In the genomic region with DNA sequence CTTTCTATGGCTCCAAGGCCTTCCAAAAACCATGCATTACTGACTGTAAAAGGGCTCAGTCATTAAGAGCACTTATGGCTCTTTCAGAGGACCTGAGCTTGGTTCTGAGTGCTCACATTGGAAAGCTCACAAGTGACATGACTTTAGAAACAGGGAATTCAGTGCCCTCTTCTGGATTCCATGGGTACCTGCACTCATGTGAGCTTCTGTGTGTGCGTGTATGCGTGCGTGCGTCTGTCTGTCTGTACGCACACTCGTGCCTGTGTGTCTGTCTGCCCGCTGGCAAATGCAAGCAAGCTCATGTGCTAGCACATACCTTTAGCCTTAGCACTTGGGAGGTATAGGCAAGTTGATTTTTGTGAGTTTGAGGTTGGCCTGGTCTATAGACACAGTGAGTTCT, we compare ENCODE assay signal across 18 mouse cellular contexts. TPM values are rescaled to one million over a fixed set of nuclear protein-coding genes. Genes with fewer than 3 reads are reported as not detected.
DNase-seq lines count a peak whose midpoint lies in the region; ATAC-seq and TF ChIP-seq lines count a peak whose summit lies in the region.
"Had no signal": no experiment of that assay in that cellular context is flagged by ENCODE, and none has a peak within 500 bp of the region (broad histone marks: within the 10 kb centered on the region; RNA-seq: fewer than 3 reads in every experiment).

No protein-coding gene starts in this region.

- no peak overlapping the region for H3K4me3 ChIP-seq in intestine, postnatal 0 days (ENCODE audit: low read depth, low read length)
- no peak overlapping the region for H3K4me3 ChIP-seq in intestine, embryonic 15.5 days (replicated peaks)
- no peak overlapping the region for H3K4me3 ChIP-seq in midbrain, embryonic 11.5 days (ENCODE audit: low read depth, low read length)
- H3K4me3 ChIP-seq in midbrain, embryonic 13.5 days (replicated peaks): no peak overlapping the region
- H3K4me3 ChIP-seq in hindbrain, embryonic 13.5 days: no peak overlapping the region
- H3K4me3 ChIP-seq: heart, embryonic 12.5 days; limb, embryonic 10.5 days; neural tube, embryonic 13.5 days had no signal

- H3K4me1 ChIP-seq in intestine, postnatal 0 days (replicated peaks; ENCODE audit: control insufficient read depth, insufficient read depth, low read length): no peaks in the 10 kb centered on the region; the same call in 1 of the 2 replicates
- no peaks in the 10 kb centered on the region; the same call in 1 of the 2 replicates for H3K4me1 ChIP-seq in intestine, embryonic 15.5 days (replicated peaks)
- no peaks in the 10 kb centered on the region for H3K4me1 ChIP-seq in midbrain, embryonic 11.5 days (ENCODE audit: control insufficient read depth, insufficient read depth, low read length)
- H3K4me1 ChIP-seq in midbrain, embryonic 13.5 days (replicated peaks): peaks cover 9% of the 10 kb centered on the region
- peaks cover 3% of the 10 kb centered on the region; the same call in 1 of the 2 replicates for H3K4me1 ChIP-seq in hindbrain, embryonic 13.5 days (replicated peaks)
- H3K4me1 ChIP-seq: limb, embryonic 10.5 days had no signal

- peak; percentile 60 for TF ChIP-seq CTCF in intestine, postnatal 0 days (IDR thresholded peaks at IDR 0.05; ENCODE audit: low read depth)

- H3K9me3 ChIP-seq in intestine, postnatal 0 days (ENCODE audit: control insufficient read depth): no peaks in the 10 kb centered on the region
- H3K9me3 ChIP-seq in intestine, embryonic 15.5 days: no peaks in the 10 kb centered on the region
- H3K9me3 ChIP-seq in midbrain, embryonic 11.5 days (ENCODE audit: control insufficient read depth, low read length): no peaks in the 10 kb centered on the region
- H3K9me3 ChIP-seq in midbrain, embryonic 13.5 days: 0 out of 2 replicates have a peak, but pooled peaks cover 4% of the 10 kb centered on the region
- H3K9me3 ChIP-seq in hindbrain, embryonic 13.5 days: no peaks in the 10 kb centered on the region
- H3K9me3 ChIP-seq: limb, embryonic 10.5 days; neural tube, embryonic 13.5 days had no signal

- WGBS in intestine, postnatal 0 days: 96% methylated on average over 7 of the region's 7 CpGs
- WGBS in intestine, embryonic 15.5 days: 98% methylated on average over 7 of the region's 7 CpGs
- WGBS in midbrain, embryonic 11.5 days: 97% methylated on average over 7 of the region's 7 CpGs
- 98% methylated on average over 7 of the region's 7 CpGs for WGBS in midbrain, embryonic 13.5 days
- 94% methylated on average over 7 of the region's 7 CpGs for WGBS in hindbrain, embryonic 13.5 days

- H3K9ac ChIP-seq in intestine, postnatal 0 days (ENCODE audit: low read depth, low read length): no peak overlapping the region
- no peak overlapping the region for H3K9ac ChIP-seq in intestine, embryonic 15.5 days
- no peak overlapping the region for H3K9ac ChIP-seq in midbrain, embryonic 11.5 days (ENCODE audit: low read length)
- H3K9ac ChIP-seq in midbrain, embryonic 13.5 days (replicated peaks): no peak overlapping the region
- no peak overlapping the region for H3K9ac ChIP-seq in hindbrain, embryonic 13.5 days
- H3K9ac ChIP-seq: heart, embryonic 12.5 days; neural tube, embryonic 13.5 days had no signal

- DNase-seq in midbrain, embryonic 11.5 days (ENCODE audit: low spot score, missing footprints): peak; percentile 82
- peak; percentile 84 for DNase-seq in ZHBTc4 (ENCODE audit: low read depth, low spot score)
- peak; percentile 34 for DNase-seq in splenic B cell, adult 2 months (ENCODE audit: low read depth, low spot score)
- no peak for DNase-seq in adrenal gland, postnatal 4 days (ENCODE audit: low spot score in 2 of 2)
- DNase-seq: adrenal gland, postnatal 36 days; heart, postnatal 4 days; kidney, postnatal 25 days; midbrain, embryonic 14.5 days; right cerebral cortex, adult 18-20 months had no signal

- H3K27me3 ChIP-seq in intestine, postnatal 0 days (replicated peaks; ENCODE audit: control insufficient read depth, insufficient read depth, low read length): no peaks in the 10 kb centered on the region
- H3K27me3 ChIP-seq in intestine, embryonic 15.5 days (replicated peaks): no peaks in the 10 kb centered on the region
- no peaks in the 10 kb centered on the region for H3K27me3 ChIP-seq in midbrain, embryonic 11.5 days (ENCODE audit: control insufficient read depth, insufficient read depth, low read length)
- no peaks in the 10 kb centered on the region for H3K27me3 ChIP-seq in midbrain, embryonic 13.5 days
- H3K27me3 ChIP-seq in splenic B cell, adult 2 months (ENCODE audit: control insufficient read depth, insufficient read depth, low read length, poor library complexity, severe bottlenecking): no peaks in the 10 kb centered on the region
- H3K27me3 ChIP-seq in hindbrain, embryonic 13.5 days: no peaks in the 10 kb centered on the region
- H3K27me3 ChIP-seq: heart, embryonic 12.5 days; neural tube, embryonic 13.5 days had no signal

- H3K4me2 ChIP-seq in intestine, postnatal 0 days (replicated peaks; ENCODE audit: low read depth): no peak overlapping the region
- no peak overlapping the region for H3K4me2 ChIP-seq in intestine, embryonic 15.5 days (replicated peaks)
- no peak overlapping the region for H3K4me2 ChIP-seq in midbrain, embryonic 11.5 days
- H3K4me2 ChIP-seq in midbrain, embryonic 13.5 days (replicated peaks): no peak overlapping the region
- no peak overlapping the region for H3K4me2 ChIP-seq in hindbrain, embryonic 13.5 days
- H3K4me2 ChIP-seq: heart, embryonic 12.5 days; neural tube, embryonic 13.5 days had no signal

- ATAC-seq in intestine, postnatal 0 days: no peak
- ATAC-seq in intestine, embryonic 15.5 days: no peak
- no peak for ATAC-seq in midbrain, embryonic 11.5 days (ENCODE audit: low FRiP score)
- no peak for ATAC-seq in midbrain, embryonic 13.5 days
- no peak for ATAC-seq in hindbrain, embryonic 13.5 days (ENCODE audit: low FRiP score)
- ATAC-seq: forebrain, embryonic 14.5 days; inflammation-experienced regulatory T-cells, adult 6 months had no signal

- no peaks in the 10 kb centered on the region for H3K36me3 ChIP-seq in intestine, postnatal 0 days (ENCODE audit: control insufficient read depth, insufficient read depth)
- 0 out of 2 replicates have a peak, but pooled peaks cover 5% of the 10 kb centered on the region for H3K36me3 ChIP-seq in intestine, embryonic 15.5 days
- 0 out of 2 replicates have a peak, but pooled peaks cover 2% of the 10 kb centered on the region for H3K36me3 ChIP-seq in midbrain, embryonic 11.5 days (ENCODE audit: control insufficient read depth, insufficient read depth, low read length)
- peaks cover 18% of the 10 kb centered on the region for H3K36me3 ChIP-seq in midbrain, embryonic 13.5 days
- no peaks in the 10 kb centered on the region for H3K36me3 ChIP-seq in splenic B cell, adult 2 months (ENCODE audit: control insufficient read depth, insufficient read depth, low read length, poor library complexity, severe bottlenecking)
- peaks cover 8% of the 10 kb centered on the region for H3K36me3 ChIP-seq in hindbrain, embryonic 13.5 days

- H3K27ac ChIP-seq in intestine, postnatal 0 days (ENCODE audit: low read depth, low read length): no peak overlapping the region
- H3K27ac ChIP-seq in intestine, embryonic 15.5 days: no peak overlapping the region
- H3K27ac ChIP-seq in midbrain, embryonic 11.5 days (ENCODE audit: low read depth, low read length): no peak overlapping the region
- H3K27ac ChIP-seq in midbrain, embryonic 13.5 days: no peak overlapping the region
- no peak overlapping the region for H3K27ac ChIP-seq in hindbrain, embryonic 13.5 days
- H3K27ac ChIP-seq: limb, embryonic 10.5 days; neural tube, embryonic 13.5 days had no signal

RNA-seq across cellular contexts. Expression of a gene that starts 14.5 kb away (rescaled TPM):
- 20.7 and 22.4 TPM in 2 replicates for polyA plus RNA-seq in intestine, postnatal 0 days (2015; fragmentation: Nextera tagmentation; extraction: Ambion mirVana)
- polyA plus RNA-seq in intestine, embryonic 15.5 days (2015; fragmentation: Nextera tagmentation; extraction: Ambion mirVana): 25.6 and 28.4 TPM in 2 replicates
- polyA plus RNA-seq in midbrain, embryonic 11.5 days (2014; fragmentation: Nextera tagmentation; extraction: Ambion mirVana): 34.2 and 36.8 TPM in 2 replicates
- polyA plus RNA-seq in midbrain, embryonic 13.5 days (2015; fragmentation: Nextera tagmentation; extraction: Ambion mirVana): 42.4 and 43.6 TPM in 2 replicates
- 36.2 and 39.0 TPM in 2 replicates for polyA plus RNA-seq in hindbrain, embryonic 13.5 days (2015; fragmentation: Nextera tagmentation; extraction: Ambion mirVana)
- 100 to 1,000 TPM; 150 to 160 TPM for total RNA-seq in adrenal gland, postnatal 4 days (2021)

RNA-seq across cellular contexts. Expression of a gene that starts 59.4 kb away (rescaled TPM):
- 644 and 733 TPM in 2 replicates for polyA plus RNA-seq in intestine, postnatal 0 days (2015; fragmentation: Nextera tagmentation; extraction: Ambion mirVana)
- 1,894 and 1,951 TPM in 2 replicates for polyA plus RNA-seq in intestine, embryonic 15.5 days (2015; fragmentation: Nextera tagmentation; extraction: Ambion mirVana)
- 1,438 and 1,518 TPM in 2 replicates for polyA plus RNA-seq in midbrain, embryonic 11.5 days (2014; fragmentation: Nextera tagmentation; extraction: Ambion mirVana)
- 945 and 955 TPM in 2 replicates for polyA plus RNA-seq in midbrain, embryonic 13.5 days (2015; fragmentation: Nextera tagmentation; extraction: Ambion mirVana)
- polyA plus RNA-seq in hindbrain, embryonic 13.5 days (2015; fragmentation: Nextera tagmentation; extraction: Ambion mirVana): 1,025 and 1,119 TPM in 2 replicates
- total RNA-seq in adrenal gland, postnatal 4 days (2021): 100 to 1,000 TPM; 259 to 261 TPM

Comparison
In these comparisons a context has a peak if more than half of its experiments do, and no peak if none do; other contexts are left out.
1. DNase-seq: peak in midbrain, embryonic 11.5 days (single experiment), ZHBTc4 (single experiment) and splenic B cell, adult 2 months (single experiment); none in adrenal gland, postnatal 4 days (0 of 2).